Mouse (Mus musculus) forebrain, postnatal 0 days (tissue): Measurements from ENCODE around the gene Fbxl19. TPM values are rescaled to one million over a fixed set of nuclear protein-coding genes. Genes with fewer than 3 reads are reported as not detected.

Experiments used
- ATAC-seq: fragments of 200-750 bp; cut with Nextera tagmentation; 2 replicates; pipeline ENCODE4 v1.8.0; 2017; ENCODE audit warnings: mild to moderate bottlenecking, moderate library complexity
- DNase-seq: peaks from one replicate; pipeline ENCODE4 v3.0.0-alpha.2; 2015
- H3K27ac ChIP-seq: fragments of 300-500 bp; sonication (generic); 2 replicates; pipeline ENCODE4 v1.5.1; 2014; ENCODE audit warnings: low read depth, mild to moderate bottlenecking, antibody characterized with exemption, low read length, moderate library complexity, mixed read lengths
- H3K27me3 ChIP-seq: fragments of 300-500 bp; sonication (generic); 2 replicates; pipeline ENCODE4 v1.6.1; 2014; ENCODE audit warnings: mild to moderate bottlenecking, low read length, mixed read lengths; ENCODE audit not compliant: insufficient read depth
- H3K36me3 ChIP-seq: fragments of 300-500 bp; sonication (generic); 2 replicates; pipeline ENCODE4 v1.6.1; 2014; ENCODE audit warnings: mild to moderate bottlenecking, moderate library complexity; ENCODE audit not compliant: insufficient read depth
- H3K4me1 ChIP-seq: fragments of 300-500 bp; sonication (generic); 2 replicates; pipeline ENCODE4 v1.6.1; 2014; ENCODE audit warnings: antibody characterized with exemption; ENCODE audit not compliant: insufficient read depth
- H3K4me2 ChIP-seq: fragments of 300-500 bp; sonication (generic); 2 replicates; pipeline ENCODE4 v1.6.1; 2014; ENCODE audit warnings: low read depth, mild to moderate bottlenecking, moderate library complexity
- H3K4me3 ChIP-seq: fragments of 300-500 bp; sonication (generic); 2 replicates; pipeline ENCODE4 v1.5.1; 2014; ENCODE audit warnings: low read depth, low read length, mixed read lengths
- H3K9ac ChIP-seq: fragments of 300-500 bp; sonication (generic); 2 replicates; pipeline ENCODE4 v1.6.1; 2014; ENCODE audit warnings: mild to moderate bottlenecking
- H3K9me3 ChIP-seq: fragments of 300-500 bp; sonication (generic); 2 replicates; pipeline ENCODE4 v1.6.1; 2016; ENCODE audit warnings: low read length
- CTCF ChIP-seq: sonication (generic); IDR thresholded peaks from 2 replicates; pipeline ENCODE4 v1.5.1; 2016; ENCODE audit warnings: antibody characterized with exemption, control low read depth, low read depth
- WGBS: fragments of 180-500 bp; shearing (Covaris S2); extraction: QIAGEN DNeasy Blood & Tissue Kit; methylation state at CpG from one replicate; pipeline ENCODE4 v1.1.7; 2014; 5-methylcytosine and 5-hydroxymethylcytosine counted together
- polyA plus RNA-seq: library from polyadenylated mRNA; unstranded; fragments of >200 nt; fragmentation: Nextera tagmentation; extraction: Ambion mirVana; gene quantifications from 2 replicates; pipeline ENCODE4 v1.2.1, GENCODE M21; 2015
- total RNA-seq: library from RNA; depleted of rRNA; stranded (reverse); fragments of >200 nt; gene quantifications from 2 replicates; pipeline ENCODE4 v1.2.3, GENCODE M21; 2014

Gene Fbxl19
- total and polyA plus RNA-seq, 2 experiments from 2014 or later = 6.9 to 178 TPM

GRCm38 (mm10) chr7:127753741-127754140 lies 9.4 kb downstream of the Fbxl19 start:
- Histone ChIP-seq H3K9me3 (no peaks in the 10 kb centered on the region), H3K4me3 (no peak overlapping the region), H3K27me3 (no peaks in the 10 kb centered on the region), H3K27ac (no peak overlapping the region), H3K4me1 (no peaks in the 10 kb centered on the region), H3K36me3 (peaks cover 78% of the 10 kb centered on the region), H3K4me2 (no peak overlapping the region), H3K9ac (no peak overlapping the region)
- WGBS = 90% methylated on average over 7 of the region's 7 CpGs
- DNase-seq = no peak
- TF ChIP-seq CTCF = no peak
- ATAC-seq = no peak

DNA sequence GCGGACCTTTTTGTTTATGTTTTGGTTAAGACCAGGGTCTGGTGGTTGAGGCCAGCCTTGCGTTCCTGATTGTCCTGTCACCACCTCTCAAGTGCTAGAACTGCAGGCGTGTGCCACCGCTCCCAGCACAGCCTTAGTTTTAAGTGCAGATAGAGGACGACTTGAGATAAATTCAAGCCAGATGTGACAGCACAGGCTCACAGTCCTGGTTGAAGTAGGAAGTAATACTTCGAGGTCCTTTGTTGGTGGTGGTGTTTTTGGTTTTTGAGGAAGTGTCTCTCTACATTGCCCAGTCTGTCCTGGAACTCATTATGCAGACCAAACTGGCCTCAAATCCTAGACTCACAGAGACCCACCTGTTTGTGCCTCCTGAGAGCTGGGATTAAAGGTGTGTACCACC lies 15.4 kb downstream of the Fbxl19 start:
- no peak for DNase-seq
- H3K4me3 ChIP-seq = no peak overlapping the region
- no peaks in the 10 kb centered on the region for H3K4me1 ChIP-seq
- H3K9ac ChIP-seq = no peak overlapping the region
- no peak overlapping the region for H3K4me2 ChIP-seq
- ATAC-seq = no peak
- H3K9me3 ChIP-seq = no peaks in the 10 kb centered on the region
- WGBS = 79% methylated on average over 6 of the region's 6 CpGs
- H3K27me3 ChIP-seq = no peaks in the 10 kb centered on the region
- no peak for TF ChIP-seq CTCF
- H3K36me3 ChIP-seq = peaks cover 55% of the 10 kb centered on the region
- H3K27ac ChIP-seq = no peak overlapping the region

DNA sequence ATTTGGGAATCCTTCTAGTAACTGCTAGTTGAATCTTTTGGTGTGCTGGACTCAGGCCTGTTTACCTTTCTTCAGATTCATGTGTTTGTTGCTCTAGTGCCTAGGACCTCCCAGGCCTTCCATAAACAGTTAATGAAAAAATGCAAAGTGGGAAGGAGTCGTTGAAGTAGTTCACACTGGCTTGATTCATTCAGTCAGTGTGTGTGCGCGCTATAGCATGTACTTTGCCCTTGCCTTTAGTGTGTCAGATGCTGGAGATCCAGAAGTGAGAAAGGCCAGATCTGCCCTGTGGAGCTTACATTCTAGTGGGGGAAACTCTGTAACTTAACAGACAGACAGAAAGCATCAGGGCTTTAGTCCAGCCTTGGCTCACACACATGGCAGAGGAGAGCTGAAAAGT lies 16.1 kb downstream of the Fbxl19 start:
- H3K36me3 ChIP-seq = peaks cover 58% of the 10 kb centered on the region
- TF ChIP-seq CTCF = no peak
- no peak overlapping the region for H3K4me3 ChIP-seq
- no peak for DNase-seq
- H3K4me1 ChIP-seq = no peaks in the 10 kb centered on the region
- no peak overlapping the region for H3K9ac ChIP-seq
- no peaks in the 10 kb centered on the region for H3K27me3 ChIP-seq
- H3K9me3 ChIP-seq = no peaks in the 10 kb centered on the region
- WGBS = 85% methylated on average over 3 of the region's 3 CpGs
- H3K4me2 ChIP-seq = no peak overlapping the region
- no peak overlapping the region for H3K27ac ChIP-seq
- ATAC-seq = no peak

- Histone ChIP-seq H3K9ac (no peak overlapping the region), H3K36me3 (peaks cover 64% of the 10 kb centered on the region), H3K4me3 (no peak overlapping the region), H3K9me3 (no peaks in the 10 kb centered on the region), H3K27ac (no peak overlapping the region), H3K27me3 (no peaks in the 10 kb centered on the region), H3K4me2 (no peak overlapping the region), H3K4me1 (no peaks in the 10 kb centered on the region)
- 43% methylated on average over 7 of the region's 7 CpGs for WGBS
- peak; percentile 83 for TF ChIP-seq CTCF
- DNase-seq (peak; percentile 60), ATAC-seq (no peak)
Observed at GRCm38 (mm10) chr7:127761026-127761425, 16.7 kb downstream of the Fbxl19 start.

GRCm38 (mm10) chr7:127763642-127764041 lies 19.3 kb downstream of the Fbxl19 start:
- H3K9me3 ChIP-seq = no peaks in the 10 kb centered on the region
- no peak for ATAC-seq
- DNase-seq = no peak
- no peak for TF ChIP-seq CTCF
- no peak overlapping the region for H3K27ac ChIP-seq
- H3K4me3 ChIP-seq = no peak overlapping the region
- H3K27me3 ChIP-seq = no peaks in the 10 kb centered on the region
- peaks cover 70% of the 10 kb centered on the region for H3K36me3 ChIP-seq
- no peak overlapping the region for H3K9ac ChIP-seq
- H3K4me2 ChIP-seq = no peak overlapping the region
- 92% methylated on average over 4 of the region's 4 CpGs for WGBS
- H3K4me1 ChIP-seq = peaks cover 5% of the 10 kb centered on the region

DNA sequence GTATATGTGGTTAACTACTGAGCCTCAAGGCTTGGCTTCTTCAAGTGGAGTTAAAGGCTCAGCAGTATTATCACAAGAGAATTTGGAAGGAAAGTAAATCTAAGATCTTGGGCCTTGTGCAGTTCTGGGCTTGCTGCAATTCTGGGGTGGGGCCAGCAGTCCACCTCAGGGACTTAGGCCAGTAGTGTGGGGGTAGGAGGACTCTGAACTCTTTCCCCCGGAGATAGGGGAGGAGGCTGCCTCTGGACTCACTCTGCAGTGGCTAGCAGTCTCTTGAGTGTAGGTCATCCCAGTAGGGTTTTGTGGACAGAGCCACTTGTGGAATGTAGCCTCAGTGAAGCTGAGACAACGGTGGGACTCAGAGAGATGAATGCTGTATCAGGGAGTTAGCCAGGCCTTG lies 21.4 kb downstream of the Fbxl19 start:
- Histone ChIP-seq H3K9ac (no peak overlapping the region), H3K4me2 (no peak overlapping the region), H3K4me3 (no peak overlapping the region), H3K36me3 (peaks cover 62% of the 10 kb centered on the region), H3K4me1 (peaks cover 7% of the 10 kb centered on the region), H3K27ac (no peak overlapping the region), H3K9me3 (no peaks in the 10 kb centered on the region), H3K27me3 (no peaks in the 10 kb centered on the region)
- DNase-seq = no peak
- ATAC-seq = no peak
- 89% methylated on average over 2 of the region's 2 CpGs for WGBS
- no peak for TF ChIP-seq CTCF

DNA sequence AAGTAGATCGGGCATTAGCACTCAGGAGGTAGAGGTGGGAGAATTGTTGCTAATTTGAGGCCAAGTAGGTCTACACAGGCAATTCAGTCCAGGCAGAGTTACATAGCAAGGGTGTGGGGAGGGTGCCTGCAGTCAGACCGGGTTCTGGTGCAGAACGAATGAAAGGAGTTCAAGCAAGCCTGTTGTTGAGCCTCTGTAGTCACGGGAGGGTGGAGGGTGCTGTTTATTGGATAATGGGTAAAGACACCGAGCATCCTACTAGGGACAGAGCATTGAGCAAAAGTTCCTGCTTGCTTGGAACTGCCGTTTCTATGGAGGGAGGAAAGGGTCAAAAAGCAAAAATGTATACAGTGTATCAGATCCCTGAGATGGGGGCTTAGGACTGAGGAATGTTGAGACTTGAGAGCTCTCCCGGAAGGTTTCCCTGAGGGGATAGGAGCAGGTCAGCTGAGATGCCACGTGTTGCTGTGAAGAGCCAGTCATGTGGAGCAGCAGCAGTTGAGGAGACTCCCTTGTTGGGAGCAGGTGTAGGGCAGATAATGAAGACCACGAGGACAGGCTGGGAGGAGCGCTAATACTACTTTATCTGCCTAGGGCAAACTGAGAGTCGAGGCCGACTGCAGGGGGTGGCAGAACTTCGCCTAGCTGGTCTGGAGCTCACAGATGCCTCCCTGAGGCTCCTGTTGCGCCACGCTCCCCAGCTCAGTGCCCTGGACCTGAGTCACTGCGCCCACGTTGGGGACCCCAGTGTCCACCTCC lies 22.7 kb downstream of the Fbxl19 start:
- DNase-seq = no peak
- Histone ChIP-seq H3K9me3 (no peaks in the 10 kb centered on the region), H3K27me3 (no peaks in the 10 kb centered on the region), H3K27ac (no peak overlapping the region), H3K9ac (no peak overlapping the region), H3K4me3 (no peak overlapping the region), H3K4me1 (peaks cover 7% of the 10 kb centered on the region), H3K36me3 (peaks cover 56% of the 10 kb centered on the region), H3K4me2 (no peak overlapping the region)
- no peak for ATAC-seq
- 83% methylated on average over 17 of the region's 17 CpGs for WGBS
- TF ChIP-seq CTCF = no peak
